Mouse (Mus musculus) heart, postnatal 14 days (tissue): ENCODE data around the gene Mier3. TPM values are rescaled to one million over a fixed set of nuclear protein-coding genes. Genes with fewer than 3 reads are reported as not detected.

Experiments
- DNase-seq, 2 experiments: peaks; one replicate each; pipeline ENCODE4 v3.0.0; 2021 to 2022
- intact Hi-C: fragments of 180-260 bp; cut with DNase I; formaldehyde crosslinking; loops from one replicate; pipeline ENCODE4 v1.15.1; 2025
- total RNA-seq, 2 experiments: library from RNA; stranded (reverse); gene quantifications; 2 replicates each; pipeline ENCODE4 v1.2.3; 2021

Mier3 gene
- total RNA-seq, 2 experiments from 2014 or later, result 18.5 to 22.4 TPM

DNA sequence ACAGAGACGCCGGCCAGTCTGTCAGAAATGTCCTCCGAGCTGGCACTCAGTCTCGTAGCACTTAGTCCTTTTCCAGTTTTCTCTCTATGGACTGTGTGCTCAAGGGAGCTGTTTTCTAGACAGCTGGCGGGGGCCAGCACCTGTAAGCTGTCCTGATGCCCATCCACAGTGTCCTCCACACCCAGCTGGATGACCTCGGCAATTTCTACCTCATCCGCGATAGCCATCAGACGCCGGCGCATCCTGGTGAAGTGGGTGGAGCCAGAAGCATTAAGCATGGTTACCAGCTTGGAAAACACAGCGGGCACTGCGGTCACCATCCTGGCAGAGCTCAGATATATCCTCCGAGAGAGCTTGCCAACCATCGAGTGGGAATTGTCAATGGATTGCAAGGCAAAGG is 75.2 kb downstream of the Mier3 start:
- intact Hi-C loops, result loop anchor here (5.0 kb wide), 1 partner anchor 44 kb away; no protein-coding TSS in a partner anchor
- no peak for DNase-seq

- intact Hi-C loops, result loop anchor here (5.0 kb wide), 1 partner anchor 45 kb away; no protein-coding TSS in a partner anchor
- DNase-seq, result no peak
Observed at GRCm38 (mm10) chr13:111756986-111757385, 76.2 kb downstream of the Mier3 start.

DNA sequence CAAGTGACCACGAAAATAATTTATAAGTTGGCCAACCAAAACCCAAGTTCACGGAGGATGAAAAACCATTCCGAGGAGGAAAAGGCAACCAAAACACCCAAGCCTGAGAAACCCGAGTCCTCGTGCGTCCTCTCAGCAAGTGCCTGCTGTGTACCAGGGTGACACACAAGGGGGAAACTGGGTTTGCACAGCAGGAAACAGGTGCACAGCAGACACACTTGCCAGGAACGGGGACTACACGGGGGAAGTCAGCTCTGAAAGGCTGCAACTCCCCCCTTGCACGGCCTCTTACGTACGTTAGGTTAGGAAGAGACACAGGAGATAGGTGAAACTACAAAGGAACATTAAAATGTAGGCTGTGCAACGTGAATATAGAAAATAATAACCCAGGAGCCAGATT is 81.7 kb downstream of the Mier3 start:
- DNase-seq, result no peak
- intact Hi-C loops, result loop anchor here (10.0 kb wide), 1 partner anchor 712 kb away; no protein-coding TSS in a partner anchor

Other genes starting within 250 kb of the Mier3 start
- 10 to 100 TPM; 46.0 to 50.7 TPM for gene Gpbp1, start 190.9 kb upstream of the Mier3 start, total RNA-seq
- gene Gm49496, start 131.0 kb upstream of the Mier3 start, total RNA-seq, result not detected
- not detected for gene Gm10198, start 88.2 kb upstream of the Mier3 start, total RNA-seq
- gene Map3k1, start 128.0 kb downstream of the Mier3 start, total RNA-seq, result 10 to 100 TPM; 27.8 to 30.0 TPM